Mouse (Mus musculus): ENCODE measurements around the gene Mapkbp1. TPM values are rescaled to one million over a fixed set of nuclear protein-coding genes. Genes with fewer than 3 reads are reported as not detected.

Mapkbp1 gene
- total and polyA plus RNA-seq, 2 experiments from 2014 or later = 7.4 to 64.6 TPM

- WGBS = 5% methylated on average over 48 of the region's 50 CpGs
- Histone ChIP-seq H3K4me3 (ENCODE audit: low read depth, low read length) (peak within 1 kb of the TSS; percentile 58), H3K9ac (replicated peaks; ENCODE audit: low read length, poor library complexity, severe bottlenecking) (peak within 1 kb of the TSS; percentile 56), H3K27ac (ENCODE audit: low read depth, low read length) (peak within 1 kb of the TSS; percentile 81), H3K9me3 (ENCODE audit: low read length) (no peaks in the 10 kb centered on the region), H3K27me3 (ENCODE audit: insufficient read depth, low read length) (no peaks in the 10 kb centered on the region), H3K36me3 (ENCODE audit: insufficient read depth, low read length) (peaks cover 41% of the 10 kb centered on the region), H3K4me1 (ENCODE audit: insufficient read depth, low read length) (peaks cover 9% of the 10 kb centered on the region; the same call in 1 of the 2 replicates), H3K4me2 (ENCODE audit: low read depth, low read length, poor library complexity, severe bottlenecking) (peak within 1 kb of the TSS; percentile 64)
- ATAC-seq (ENCODE audit: low FRiP score) (peak; percentile 80), DNase-seq (ENCODE audit: low spot score) (peak; percentile 89)
- TF ChIP-seq CTCF (IDR thresholded peaks at IDR 0.05) = peak; percentile 50
These were observed 54.8 kb downstream of the Mapkbp1 start, which contains the start of the genes Jmjd7 and Gm28042 for GRCm38 (mm10) chr2:120026984-120027949. Gene Jmjd7 (plus strand): TSS chr2:120027483. Gene Gm28042 (plus strand): TSS chr2:120027493.

GRCm38 (mm10) chr2:120027950-120028331 is 55.4 kb downstream of the Mapkbp1 start:
- peak overlapping the region; percentile 64 for H3K4me2 ChIP-seq (ENCODE audit: low read depth, low read length, poor library complexity, severe bottlenecking)
- H3K27ac ChIP-seq (ENCODE audit: low read depth, low read length) = peak overlapping the region; percentile 81
- TF ChIP-seq CTCF (IDR thresholded peaks at IDR 0.05) = no peak
- H3K27me3 ChIP-seq (ENCODE audit: insufficient read depth, low read length) = no peaks in the 10 kb centered on the region
- peak overlapping the region; percentile 58 for H3K4me3 ChIP-seq (ENCODE audit: low read depth, low read length)
- peaks cover 9% of the 10 kb centered on the region; the same call in 1 of the 2 replicates for H3K4me1 ChIP-seq (ENCODE audit: insufficient read depth, low read length)
- DNase-seq (ENCODE audit: low spot score) (no peak), ATAC-seq (ENCODE audit: low FRiP score) (peak; percentile 15; the same call in 1 of the 2 replicates)
- 50% methylated on average over 3 of the region's 3 CpGs for WGBS
- peaks cover 35% of the 10 kb centered on the region for H3K36me3 ChIP-seq (ENCODE audit: insufficient read depth, low read length)
- H3K9me3 ChIP-seq (ENCODE audit: low read length) = no peaks in the 10 kb centered on the region
- peak overlapping the region; percentile 56 for H3K9ac ChIP-seq (replicated peaks; ENCODE audit: low read length, poor library complexity, severe bottlenecking)

GRCm38 (mm10) chr2:120030380-120030779 is 57.9 kb downstream of the Mapkbp1 start:
- ATAC-seq (ENCODE audit: low FRiP score) (no peak), DNase-seq (ENCODE audit: low spot score) (no peak)
- peaks cover 21% of the 10 kb centered on the region for H3K36me3 ChIP-seq (ENCODE audit: insufficient read depth, low read length)
- 91% methylated on average over 8 of the region's 8 CpGs for WGBS
- TF ChIP-seq CTCF (IDR thresholded peaks at IDR 0.05) = no peak
- no peak overlapping the region for H3K9ac ChIP-seq (replicated peaks; ENCODE audit: low read length, poor library complexity, severe bottlenecking)
- H3K4me2 ChIP-seq (ENCODE audit: low read depth, low read length, poor library complexity, severe bottlenecking) = no peak overlapping the region
- H3K9me3 ChIP-seq (ENCODE audit: low read length) = no peaks in the 10 kb centered on the region
- H3K27me3 ChIP-seq (ENCODE audit: insufficient read depth, low read length) = no peaks in the 10 kb centered on the region
- no peak overlapping the region for H3K27ac ChIP-seq (ENCODE audit: low read depth, low read length)
- H3K4me1 ChIP-seq (ENCODE audit: insufficient read depth, low read length) = peaks cover 9% of the 10 kb centered on the region; the same call in 1 of the 2 replicates
- no peak overlapping the region for H3K4me3 ChIP-seq (ENCODE audit: low read depth, low read length)

GRCm38 (mm10) chr2:120032726-120033467 is 60.4 kb downstream of the Mapkbp1 start, which contains the start of gene Pla2g4b:
Gene Pla2g4b (plus strand): TSS chr2:120033417.
- Histone ChIP-seq H3K4me2 (ENCODE audit: low read depth, low read length, poor library complexity, severe bottlenecking) (no peak within 1 kb of the TSS), H3K4me1 (ENCODE audit: insufficient read depth, low read length) (peaks cover 7% of the 10 kb centered on the region; the same call in 1 of the 2 replicates), H3K9ac (replicated peaks; ENCODE audit: low read length, poor library complexity, severe bottlenecking) (no peak within 1 kb of the TSS), H3K36me3 (ENCODE audit: insufficient read depth, low read length) (peaks cover 29% of the 10 kb centered on the region), H3K27me3 (ENCODE audit: insufficient read depth, low read length) (no peaks in the 10 kb centered on the region), H3K27ac (ENCODE audit: low read depth, low read length) (no peak within 1 kb of the TSS), H3K9me3 (ENCODE audit: low read length) (no peaks in the 10 kb centered on the region), H3K4me3 (ENCODE audit: low read depth, low read length) (no peak within 1 kb of the TSS)
- 93% methylated on average over 12 of the region's 12 CpGs for WGBS
- DNase-seq (ENCODE audit: low spot score) (no peak), ATAC-seq (ENCODE audit: low FRiP score) (no peak)
- no peak for TF ChIP-seq CTCF (IDR thresholded peaks at IDR 0.05)

GRCm38 (mm10) chr2:120033726-120034125 is 61.2 kb downstream of the Mapkbp1 start:
- H3K27me3 ChIP-seq (ENCODE audit: insufficient read depth, low read length) = no peaks in the 10 kb centered on the region
- DNase-seq (ENCODE audit: low spot score) = no peak
- H3K27ac ChIP-seq (ENCODE audit: low read depth, low read length) = no peak overlapping the region
- ATAC-seq (ENCODE audit: low FRiP score) = no peak
- no peaks in the 10 kb centered on the region for H3K4me1 ChIP-seq (ENCODE audit: insufficient read depth, low read length)
- H3K4me2 ChIP-seq (ENCODE audit: low read depth, low read length, poor library complexity, severe bottlenecking) = no peak overlapping the region
- no peak overlapping the region for H3K4me3 ChIP-seq (ENCODE audit: low read depth, low read length)
- H3K9ac ChIP-seq (replicated peaks; ENCODE audit: low read length, poor library complexity, severe bottlenecking) = no peak overlapping the region
- peaks cover 35% of the 10 kb centered on the region for H3K36me3 ChIP-seq (ENCODE audit: insufficient read depth, low read length)
- no peaks in the 10 kb centered on the region for H3K9me3 ChIP-seq (ENCODE audit: low read length)
- no peak for TF ChIP-seq CTCF (IDR thresholded peaks at IDR 0.05)
- 84% methylated on average over 5 of the region's 5 CpGs for WGBS
